Mouse (Mus musculus): ENCODE data around the gene Gria2.

Gria2 gene

DNA sequence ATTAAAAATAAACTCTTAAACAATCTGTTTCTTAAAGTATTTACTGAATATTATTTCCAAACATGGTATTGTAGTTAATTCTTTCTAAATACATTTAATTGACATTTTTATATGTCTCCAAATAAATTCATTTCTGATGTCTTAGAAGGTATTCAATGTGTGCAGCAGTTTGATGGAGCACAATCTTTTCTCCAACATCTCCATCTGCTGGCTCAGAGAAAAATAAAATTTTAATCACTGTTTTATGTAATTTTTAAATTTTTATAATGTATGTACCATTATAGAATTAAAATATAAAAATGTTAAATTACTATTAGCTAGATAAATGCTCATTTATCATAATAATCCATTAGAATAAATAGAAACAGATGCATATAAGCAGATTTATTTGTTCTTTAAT is 5.9 kb downstream of the Gria2 start:
- TF ChIP-seq GATA4 (IDR thresholded peaks at IDR 0.05; ENCODE audit: insufficient replicate concordance, low read length) = no peak

DNA sequence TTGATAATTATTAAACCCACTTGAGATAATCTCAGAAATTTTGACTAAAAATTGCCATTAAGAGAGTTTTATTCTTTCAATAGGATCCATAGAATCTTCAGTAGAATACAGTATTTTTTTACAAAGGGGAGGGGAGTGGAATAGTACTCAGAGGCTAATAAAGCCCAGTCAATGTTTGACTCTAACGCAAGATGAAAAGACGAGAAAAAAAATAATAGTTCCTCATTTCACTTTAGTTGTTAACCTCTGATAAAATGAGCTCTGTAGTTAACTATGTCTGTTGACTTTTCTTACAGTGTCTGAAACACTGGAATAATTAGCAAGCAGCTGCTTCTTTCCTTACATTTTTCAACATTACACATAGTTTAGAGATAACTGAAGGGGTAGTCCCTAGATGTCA is 7.4 kb downstream of the Gria2 start:
- TF ChIP-seq GATA4 (IDR thresholded peaks at IDR 0.05; ENCODE audit: insufficient replicate concordance, low read length) = no peak

DNA sequence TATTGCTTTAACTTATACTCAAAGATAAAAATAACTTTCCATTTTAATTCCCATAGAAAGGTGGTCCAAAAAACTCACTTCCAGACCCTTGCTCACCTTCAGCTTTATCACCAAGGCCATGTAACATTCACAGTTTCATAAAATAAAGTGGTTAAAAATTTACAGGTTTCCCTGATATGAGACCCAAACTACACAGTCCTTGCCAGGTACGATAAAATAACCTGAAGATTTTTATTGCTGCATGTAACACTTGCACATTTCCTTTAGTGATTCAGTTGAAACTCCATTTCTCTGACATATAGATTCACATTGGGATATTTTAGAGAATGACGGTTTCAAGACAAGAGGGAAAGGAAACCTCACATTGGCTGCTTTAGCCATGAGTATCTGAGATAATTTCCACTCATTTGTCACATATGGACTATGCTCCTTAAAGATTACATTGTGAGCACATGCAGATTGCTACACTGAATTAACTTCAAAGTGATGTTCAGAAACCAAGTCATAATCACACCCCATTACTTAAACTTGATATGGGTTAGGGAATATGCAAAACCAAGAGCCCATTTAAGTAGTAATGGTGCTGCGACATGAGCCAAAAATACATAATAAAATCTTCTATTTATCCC is 15.4 kb downstream of the Gria2 start:
- TF ChIP-seq GATA4 (IDR thresholded peaks at IDR 0.05; ENCODE audit: insufficient replicate concordance, low read length) = no peak

DNA sequence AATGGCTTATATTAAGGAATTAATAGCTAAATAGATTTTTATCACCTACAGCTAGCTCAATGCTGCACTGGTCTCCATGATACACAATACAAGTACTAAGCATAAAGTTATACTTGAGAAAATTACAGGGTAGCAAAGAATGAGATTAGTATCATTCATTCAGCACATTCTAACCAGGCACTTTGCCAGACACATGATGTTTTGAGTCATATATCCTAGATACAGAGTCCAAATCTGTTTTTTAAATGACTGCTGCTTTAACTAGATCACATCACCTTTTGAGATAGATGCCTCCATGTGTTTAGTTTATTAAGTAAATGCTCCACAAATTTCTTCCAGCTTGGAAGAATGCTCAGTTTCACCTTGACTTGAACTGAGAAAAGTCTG is 21.5 kb downstream of the Gria2 start:
- TF ChIP-seq GATA4 (IDR thresholded peaks at IDR 0.05; ENCODE audit: insufficient replicate concordance, low read length) = no peak

DNA sequence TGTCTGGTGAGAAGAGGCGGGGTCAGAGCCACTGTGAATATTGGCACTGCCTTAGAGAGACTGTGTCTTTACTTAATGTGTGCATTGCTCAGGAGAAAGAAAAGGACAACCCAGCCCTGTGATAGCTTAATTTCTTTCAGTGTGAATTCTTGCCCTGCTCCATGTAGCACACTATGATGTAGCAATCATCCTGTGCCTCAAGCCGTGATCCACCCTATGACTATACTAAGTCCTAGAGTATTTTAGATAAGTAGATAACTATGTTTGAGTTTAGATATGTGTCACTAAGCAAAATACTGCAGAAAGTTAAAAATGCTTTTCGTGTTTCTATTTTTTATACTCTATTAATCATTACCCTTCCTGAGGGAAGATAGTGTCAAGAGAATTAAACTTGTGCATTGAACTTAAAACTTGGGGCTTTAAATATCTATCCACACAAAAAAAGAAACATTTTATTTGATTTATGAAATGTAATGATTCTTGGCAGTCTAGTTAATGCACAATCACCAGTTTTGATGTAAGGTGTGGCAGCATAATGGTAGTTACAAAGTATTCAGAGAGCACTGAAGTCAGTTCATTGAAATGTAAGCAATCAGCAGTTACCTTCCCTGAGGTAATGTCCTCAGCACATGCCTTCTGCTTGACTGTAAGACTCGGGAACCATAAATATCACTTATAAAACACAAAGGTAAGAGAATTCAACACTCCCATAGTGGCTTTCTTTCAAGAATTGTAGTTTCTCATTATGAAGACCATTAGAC is 22.1 kb downstream of the Gria2 start:
- no peak for TF ChIP-seq GATA4 (IDR thresholded peaks at IDR 0.05; ENCODE audit: insufficient replicate concordance, low read length)

DNA sequence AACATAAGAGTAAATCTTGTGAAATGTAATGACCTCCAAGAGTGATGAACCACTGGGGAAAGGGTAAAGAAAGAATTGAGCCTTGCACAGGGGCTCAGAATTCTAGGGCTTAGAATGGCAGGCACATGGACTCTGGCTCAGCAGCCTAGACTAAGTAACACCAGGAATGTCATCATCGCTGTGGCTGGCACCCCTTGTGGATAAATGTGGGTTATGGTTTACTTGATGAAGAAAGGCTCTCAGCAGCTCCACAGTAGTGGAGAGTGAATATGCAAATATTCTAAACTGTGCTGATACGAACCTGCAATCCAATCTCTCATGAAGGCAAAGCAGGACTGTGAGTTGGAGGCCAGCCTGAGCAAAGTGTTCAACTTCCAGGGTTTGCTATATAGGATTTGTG is 26.0 kb downstream of the Gria2 start:
- no peak for TF ChIP-seq GATA4 (IDR thresholded peaks at IDR 0.05; ENCODE audit: insufficient replicate concordance, low read length)

DNA sequence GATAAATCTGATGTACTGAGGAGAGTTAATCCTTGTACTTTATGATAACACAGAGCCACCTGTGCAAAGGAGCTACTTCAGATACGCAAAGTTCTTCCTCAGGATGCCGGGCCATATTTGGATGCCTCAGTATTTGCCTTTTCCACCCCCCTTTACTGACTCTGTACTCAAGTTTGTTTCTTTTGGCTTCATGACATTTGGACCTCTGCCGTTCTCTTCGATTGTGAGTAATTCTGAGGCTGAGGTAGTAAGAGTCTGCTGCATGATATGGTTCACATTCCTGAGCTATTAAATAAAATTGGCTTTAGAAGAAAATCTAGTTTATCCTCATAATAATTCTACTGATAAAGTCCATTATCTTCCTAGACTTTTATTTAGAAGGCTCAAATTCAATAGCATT is 26.7 kb downstream of the Gria2 start:
- TF ChIP-seq GATA4 (IDR thresholded peaks at IDR 0.05; ENCODE audit: insufficient replicate concordance, low read length) = no peak

DNA sequence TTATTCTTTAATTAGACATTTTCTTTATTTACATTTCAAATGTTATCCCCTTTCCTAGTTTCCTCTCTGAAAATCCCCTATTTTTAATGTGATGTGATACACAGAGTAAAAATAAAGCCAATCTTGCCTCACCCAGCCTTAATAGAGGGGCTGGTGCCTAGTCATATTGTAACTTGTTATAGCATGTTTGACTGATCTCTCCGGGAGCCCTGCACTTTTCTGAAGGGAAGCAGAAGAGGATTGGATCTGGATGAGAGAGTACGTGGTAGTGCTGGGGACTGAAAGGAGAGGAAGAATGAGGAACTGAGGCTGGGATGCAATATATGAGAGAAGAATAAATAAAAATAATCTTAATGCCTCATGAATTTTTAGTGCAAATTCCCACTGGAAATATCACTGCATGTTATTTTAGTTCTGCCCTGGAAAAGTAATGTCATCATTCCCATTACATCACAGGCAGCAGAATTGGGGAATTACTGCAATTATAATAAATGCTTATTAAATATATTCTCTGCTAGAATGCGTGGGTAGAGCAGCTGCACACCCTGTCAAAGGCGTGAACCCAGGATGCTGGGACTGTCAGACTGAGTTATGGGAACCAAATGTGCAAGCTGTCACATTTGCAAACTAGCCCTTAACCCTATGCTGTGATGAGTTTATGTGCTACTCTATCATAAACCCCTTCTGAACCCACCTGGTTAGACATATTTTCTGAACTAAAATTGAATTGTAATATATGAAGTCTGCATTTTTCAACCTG is 28.4 kb downstream of the Gria2 start:
- TF ChIP-seq GATA4 (IDR thresholded peaks at IDR 0.05; ENCODE audit: insufficient replicate concordance, low read length) = no peak

DNA sequence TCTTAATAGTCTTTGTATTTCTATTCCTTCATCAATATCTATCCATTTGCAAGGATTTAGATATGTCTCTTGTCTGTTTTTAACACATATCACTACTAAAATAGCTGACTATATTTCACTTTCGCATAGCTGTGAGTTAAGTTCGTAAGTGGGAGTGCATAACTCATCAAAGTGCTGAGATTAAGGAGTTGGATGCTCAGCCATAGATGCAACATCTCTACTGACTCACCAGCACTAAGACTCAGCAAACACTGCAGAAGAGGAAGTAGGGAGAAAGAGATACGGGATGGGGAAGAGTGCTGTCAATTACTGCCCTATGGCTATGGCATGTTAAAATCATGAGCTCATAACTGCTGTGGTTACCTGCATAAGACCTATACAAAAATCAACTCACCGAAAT is 29.4 kb downstream of the Gria2 start:
- no peak for TF ChIP-seq GATA4 (IDR thresholded peaks at IDR 0.05; ENCODE audit: insufficient replicate concordance, low read length)

DNA sequence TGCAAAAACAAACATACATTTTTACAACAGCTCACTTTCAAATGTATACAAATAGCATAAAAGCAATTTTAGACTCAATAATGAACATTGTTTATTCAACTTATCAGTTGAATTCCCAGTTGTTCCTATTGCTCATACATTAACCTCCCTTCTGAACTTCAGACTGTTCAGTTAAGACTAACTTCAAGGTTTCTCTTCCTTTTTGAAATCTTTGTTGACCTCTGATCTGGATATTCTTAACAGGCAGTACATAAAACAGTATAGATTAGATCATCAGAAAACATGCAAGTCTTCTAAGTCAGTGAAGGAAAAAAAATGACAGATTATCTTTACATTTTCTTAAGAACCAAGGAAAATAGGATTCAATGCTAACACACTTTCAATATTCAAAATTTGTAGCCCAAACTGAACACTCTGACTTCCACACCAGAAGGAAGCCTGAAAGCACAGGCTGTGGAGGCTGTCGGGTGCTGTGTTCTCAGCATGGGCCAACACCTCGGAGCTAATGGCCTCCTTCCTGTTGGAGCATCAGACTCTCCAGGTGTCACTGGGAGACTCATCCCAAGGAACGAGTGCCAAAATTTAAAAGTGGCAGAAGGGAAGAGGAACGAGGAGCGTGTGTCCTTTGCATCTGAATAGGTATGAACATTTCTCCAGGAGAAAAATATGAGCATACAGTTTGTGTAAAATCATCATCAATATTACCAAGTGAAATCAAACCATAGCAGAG is 33.0 kb downstream of the Gria2 start:
- TF ChIP-seq GATA4 (IDR thresholded peaks at IDR 0.05; ENCODE audit: insufficient replicate concordance, low read length) = no peak

DNA sequence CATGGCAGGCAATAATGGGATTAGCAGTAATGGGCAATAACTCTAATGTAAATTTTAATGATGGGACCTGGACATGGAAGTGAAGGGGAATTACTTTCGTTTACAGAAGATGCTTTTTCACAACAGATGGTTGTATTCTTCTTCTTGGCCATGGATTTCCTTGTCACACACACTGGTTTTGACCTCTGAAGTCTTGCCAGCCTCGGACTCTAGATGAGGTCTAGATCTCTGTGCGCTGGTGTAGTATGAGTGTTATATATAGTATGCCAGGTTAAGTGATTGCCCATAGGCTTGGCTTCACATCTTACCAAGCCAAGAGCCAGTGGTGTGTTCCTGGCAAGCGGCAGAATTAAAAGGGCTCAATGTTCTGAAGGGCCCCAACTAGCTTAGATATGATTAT is 43.7 kb downstream of the Gria2 start:
- no peak for TF ChIP-seq GATA4 (IDR thresholded peaks at IDR 0.05; ENCODE audit: insufficient replicate concordance, low read length)

DNA sequence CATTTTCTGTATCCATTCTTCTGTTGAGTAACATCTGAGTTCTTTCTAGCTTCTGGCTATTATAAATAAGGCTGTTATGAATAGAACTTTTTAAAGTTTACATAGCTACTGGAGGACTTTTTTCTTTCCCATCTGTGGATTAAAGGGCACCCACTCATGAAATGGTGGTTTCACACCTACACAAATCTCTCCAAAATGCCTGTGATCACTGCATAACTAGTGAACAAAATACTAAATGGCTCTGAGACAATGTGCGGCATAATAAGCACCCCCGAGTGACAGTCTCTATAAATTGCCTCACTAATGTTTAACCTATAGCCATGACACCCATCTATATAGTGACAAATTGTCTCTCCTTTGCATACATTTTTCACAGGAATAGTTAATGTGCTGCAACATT is 44.3 kb downstream of the Gria2 start:
- no peak for TF ChIP-seq GATA4 (IDR thresholded peaks at IDR 0.05; ENCODE audit: insufficient replicate concordance, low read length)

DNA sequence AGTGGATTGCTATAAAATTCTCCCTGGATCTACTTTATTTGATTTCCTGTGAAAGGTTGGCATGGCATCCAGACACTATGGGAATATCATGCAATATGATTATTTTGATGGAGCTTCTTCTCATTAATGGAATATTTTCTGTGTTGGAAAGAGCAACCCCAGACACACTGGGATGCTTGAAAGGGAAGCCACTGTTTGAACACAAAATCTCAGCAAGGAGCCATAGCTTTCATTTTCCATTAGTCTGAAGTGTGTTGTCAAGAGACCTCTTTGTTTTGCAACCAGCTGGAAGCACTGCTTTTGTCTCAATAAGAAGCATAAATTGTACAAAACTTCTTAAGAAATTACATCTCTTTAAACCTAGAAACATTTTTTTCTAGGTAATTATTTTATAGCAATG is 51.8 kb downstream of the Gria2 start:
- no peak for TF ChIP-seq GATA4 (IDR thresholded peaks at IDR 0.05; ENCODE audit: insufficient replicate concordance, low read length)

DNA sequence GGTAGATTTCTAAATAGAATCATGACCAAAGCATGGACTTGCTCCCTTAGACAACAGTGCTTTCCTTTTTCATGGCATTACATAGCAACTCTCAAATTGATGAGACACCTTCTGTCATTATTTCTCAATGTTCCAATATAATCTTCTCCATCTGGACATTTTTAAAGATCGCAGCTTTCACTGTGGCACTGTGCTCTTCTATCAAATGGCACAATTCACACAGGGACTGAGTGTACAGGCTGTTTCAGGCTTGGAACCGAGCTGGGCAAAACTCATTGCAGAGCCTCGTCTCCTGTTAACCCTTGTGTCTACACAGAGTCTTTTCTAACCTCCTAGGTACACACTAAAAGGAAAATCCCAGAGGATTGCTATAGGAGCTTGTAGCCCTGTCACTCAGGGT is 77.4 kb downstream of the Gria2 start:
- TF ChIP-seq GATA4 (IDR thresholded peaks at IDR 0.05; ENCODE audit: insufficient replicate concordance, low read length) = no peak

DNA sequence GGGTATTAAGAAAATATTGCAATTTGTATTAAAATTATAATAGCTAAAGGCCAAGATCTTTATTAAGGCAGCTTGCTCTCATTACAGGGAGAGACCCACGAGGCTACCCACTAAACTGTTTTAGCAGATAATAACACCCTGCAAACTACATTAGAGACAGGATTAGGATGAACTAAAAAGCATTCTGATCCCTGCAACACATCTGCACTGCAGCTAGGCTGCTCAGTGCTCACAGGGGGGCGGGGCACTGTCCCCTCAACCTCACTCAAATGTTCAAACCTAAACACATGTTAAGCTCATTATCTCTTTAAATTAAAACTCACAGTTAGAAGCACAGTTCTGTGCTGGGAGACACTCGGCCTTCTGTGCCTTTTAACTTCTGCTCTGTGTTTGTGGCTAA is 89.5 kb downstream of the Gria2 start:
- no peak for TF ChIP-seq GATA4 (IDR thresholded peaks at IDR 0.05; ENCODE audit: insufficient replicate concordance, low read length)

DNA sequence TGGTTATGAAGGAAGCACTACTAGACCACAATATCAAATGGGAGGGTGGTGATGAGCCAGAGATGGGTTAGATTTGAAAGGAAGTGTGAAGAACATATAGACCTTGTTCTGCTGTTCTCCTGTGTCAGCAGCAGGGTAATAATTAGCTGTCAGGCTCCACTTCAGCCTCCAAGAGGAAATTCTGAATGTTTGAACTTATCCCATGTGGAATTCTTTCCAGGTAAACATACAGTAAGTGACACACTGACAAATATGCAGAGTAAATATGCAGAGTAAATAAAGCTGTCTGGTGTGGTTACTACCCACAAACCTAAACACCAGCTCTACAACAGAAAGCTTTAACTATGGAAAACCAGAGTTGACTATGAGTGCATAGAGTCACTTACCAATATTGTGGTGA is 93.6 kb downstream of the Gria2 start:
- TF ChIP-seq GATA4 (IDR thresholded peaks at IDR 0.05; ENCODE audit: insufficient replicate concordance, low read length) = no peak
